Mouse (Mus musculus) CD8-positive naive resting alpha-beta T cell, adult 2 months (primary cell): ENCODE measurements around the gene Olfr285.

ENCODE experiments used
- DNase-seq, 2 experiments: peaks; one replicate each; pipeline ENCODE4 v3.0.0; 2022; ENCODE audit warnings: low read depth in 2 of 2, low spot score in 2 of 2

Olfr285 gene

DNA sequence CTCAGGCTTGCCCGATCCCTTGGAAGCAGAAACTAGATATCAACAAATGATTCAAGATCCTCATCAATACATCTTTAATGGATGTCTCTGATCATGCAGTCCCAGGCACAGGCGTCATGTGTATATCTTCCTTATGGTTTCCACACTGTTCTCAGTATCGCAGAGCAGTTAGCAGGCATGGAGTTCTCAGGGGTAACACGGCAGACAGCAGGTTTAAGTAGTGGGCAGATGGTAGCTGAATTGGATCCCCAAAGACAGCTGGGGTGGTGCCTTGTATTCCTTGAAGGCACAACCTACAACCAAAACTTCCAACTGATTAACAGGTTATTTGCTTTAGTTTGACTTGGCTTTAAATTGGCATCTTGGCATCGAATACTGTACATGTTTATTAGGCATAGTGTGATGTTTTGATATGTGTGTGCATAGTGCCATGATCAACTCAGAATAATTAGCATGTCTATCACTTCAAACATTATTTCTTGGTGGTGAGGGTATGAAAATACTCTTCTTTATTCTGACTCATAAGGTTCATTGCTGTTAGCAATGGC, at the start of gene Olfr285:
Gene Olfr285 (minus strand): TSS at position 177 of the 548 bp plus-strand sequence.
- no peak for DNase-seq

DNA sequence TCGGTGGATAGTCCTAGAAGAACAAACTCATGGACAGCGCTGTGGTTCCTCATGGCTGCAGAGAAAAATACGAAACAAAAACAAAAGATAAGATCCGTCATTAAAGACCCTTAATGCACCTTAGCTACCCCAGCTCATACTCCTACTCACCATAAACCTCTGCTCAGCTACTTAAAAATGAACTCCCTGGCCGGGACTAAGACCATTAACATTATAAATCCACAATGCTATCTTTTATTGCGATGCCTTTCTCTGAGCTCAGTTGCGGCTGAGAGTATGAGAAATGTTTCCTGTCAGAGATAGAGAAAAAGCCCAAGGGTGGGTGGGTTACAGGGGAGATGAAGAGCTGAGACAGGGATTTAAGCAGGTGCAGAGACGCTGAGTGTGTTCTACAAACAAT, 23.7 kb upstream of the Olfr285 start, which contains the start of gene Olfr284:
Gene Olfr284 (minus strand): TSS at position 101 of the 400 bp plus-strand sequence.
- DNase-seq = no peak

DNA sequence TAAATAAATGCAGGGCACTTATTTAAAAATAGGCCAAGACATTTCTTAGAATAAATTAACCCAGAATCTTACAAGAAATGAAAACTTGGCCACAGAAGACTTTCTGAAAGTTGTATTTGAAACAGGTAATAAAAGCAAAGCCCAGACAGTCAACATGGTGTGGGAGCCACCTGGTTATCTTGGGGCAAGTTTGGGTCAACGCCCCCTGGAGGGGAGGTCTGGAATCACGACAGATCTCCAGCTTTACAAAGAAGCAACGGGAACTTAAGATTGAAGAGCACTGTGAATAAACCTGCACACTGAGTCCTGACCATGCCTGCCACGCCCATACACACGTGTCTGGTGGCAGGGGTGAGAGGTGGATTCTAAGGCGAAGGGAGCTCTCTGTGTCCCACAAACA, 1.4 kb downstream of the Olfr285 start:
- DNase-seq = no peak

DNA sequence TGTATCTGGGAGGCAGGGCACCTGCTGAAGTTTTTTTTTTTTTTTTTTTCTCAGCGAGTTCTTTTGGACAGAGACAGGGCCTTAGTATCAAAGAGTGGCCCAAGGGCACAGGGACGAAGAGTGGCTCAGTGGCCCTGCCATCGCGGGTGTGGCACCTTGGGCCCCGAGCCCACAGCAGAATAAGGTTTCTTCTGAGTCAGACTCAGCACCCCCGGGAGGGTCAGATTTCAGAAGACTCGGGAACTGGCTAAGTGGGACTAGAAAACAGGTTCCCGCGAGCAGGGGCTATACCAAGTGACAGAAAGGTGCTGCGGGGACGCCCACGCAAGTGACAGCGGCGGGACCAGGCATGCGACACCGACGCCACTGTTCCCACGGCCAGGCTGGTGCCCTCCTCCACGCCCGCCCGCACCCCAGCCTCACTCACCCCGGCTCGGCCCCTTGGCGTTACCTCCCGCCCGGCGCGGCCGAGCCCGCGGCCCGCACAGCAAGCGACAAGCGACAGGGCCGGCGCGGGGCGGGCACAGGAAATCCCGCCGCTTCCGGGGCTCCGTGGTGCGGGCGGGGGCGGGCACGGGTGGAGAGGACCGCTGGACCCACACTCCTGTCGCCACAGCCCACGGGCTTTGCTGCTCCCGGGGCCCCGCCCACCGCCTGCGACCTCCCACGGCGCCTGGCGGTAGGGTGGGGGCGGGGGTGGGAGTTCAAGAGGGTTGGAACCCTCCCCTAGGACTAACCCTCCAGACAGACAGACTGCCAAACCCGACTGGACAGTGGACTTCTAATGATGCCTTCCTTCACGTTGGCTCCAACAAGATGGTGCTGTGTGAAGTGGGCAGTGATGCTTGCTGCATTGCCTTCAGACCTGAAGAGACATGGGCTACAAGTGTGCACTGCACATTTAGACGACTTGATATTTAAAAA, 21.3 kb downstream of the Olfr285 start, which contains the start of gene Zfp641:
Gene Zfp641 (minus strand): TSS at position 534 of the 924 bp plus-strand sequence.
- DNase-seq = no peak

DNA sequence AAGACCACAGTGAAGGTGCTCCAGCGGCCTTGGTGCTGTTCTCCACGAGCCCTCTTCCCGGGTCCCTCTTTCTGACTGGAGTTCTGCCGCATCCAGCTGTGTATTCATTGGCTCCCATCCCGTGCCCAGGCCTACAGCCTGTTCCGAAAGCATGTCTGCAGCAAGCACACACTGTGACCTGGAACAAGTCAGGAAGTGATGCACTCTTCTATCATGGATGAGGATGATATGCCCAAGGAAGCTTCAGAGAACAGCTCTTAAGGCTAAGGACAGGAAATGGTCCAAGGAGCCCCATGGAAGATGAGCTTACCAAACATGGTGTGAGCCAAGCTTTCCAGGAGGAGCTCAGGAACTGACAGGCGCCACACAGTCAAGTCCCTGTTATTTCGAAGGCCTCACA, 23.5 kb downstream of the Olfr285 start:
- no peak for DNase-seq

DNA sequence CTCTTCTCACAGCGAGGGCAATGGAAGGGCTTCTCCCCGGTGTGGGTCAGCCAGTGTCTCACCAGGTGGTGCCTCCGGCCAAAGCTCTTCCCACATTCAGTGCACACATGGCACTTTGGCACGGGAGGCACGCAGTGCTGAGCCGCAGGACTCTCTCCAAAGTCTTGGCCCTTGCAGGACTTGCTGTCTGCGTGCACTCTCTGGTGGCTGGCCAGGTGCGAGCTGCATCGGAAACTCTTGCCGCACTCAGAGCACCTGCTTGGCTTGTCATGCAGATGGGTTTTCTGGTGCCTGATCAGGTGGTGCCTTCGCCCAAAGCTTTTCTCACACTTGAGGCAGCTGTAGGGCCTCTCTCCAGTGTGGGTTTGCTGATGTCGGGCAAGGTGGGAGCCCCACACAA, 28.6 kb downstream of the Olfr285 start:
- DNase-seq = no peak

DNA sequence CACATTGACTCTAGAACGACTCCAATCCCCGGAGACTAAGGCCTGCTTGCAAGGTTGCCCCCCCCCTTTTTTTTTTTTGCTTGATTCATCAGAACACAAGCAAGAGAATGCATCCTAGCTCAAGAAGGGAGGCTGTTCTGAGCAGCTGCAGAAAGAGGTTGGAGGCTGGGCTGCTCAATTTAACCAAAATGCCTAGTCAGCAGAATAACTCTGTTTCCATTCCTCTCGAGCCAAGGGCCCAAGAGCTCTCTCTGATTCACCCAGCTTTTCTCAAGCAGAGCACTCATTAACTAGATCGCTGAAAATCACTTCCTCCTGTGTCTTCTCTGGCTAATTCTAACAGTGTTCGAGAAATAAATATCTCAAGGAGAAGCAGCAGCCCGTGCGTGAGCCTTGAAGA, 30.7 kb downstream of the Olfr285 start:
- DNase-seq = no peak
